Mouse (Mus musculus): ENCODE results near the gene Cgref1. TPM values are rescaled to one million over a fixed set of nuclear protein-coding genes. Genes with fewer than 3 reads are reported as not detected.

Cgref1 gene
- total RNA-seq, 1 experiment from 2014 or later: 0.47 TPM

DNA sequence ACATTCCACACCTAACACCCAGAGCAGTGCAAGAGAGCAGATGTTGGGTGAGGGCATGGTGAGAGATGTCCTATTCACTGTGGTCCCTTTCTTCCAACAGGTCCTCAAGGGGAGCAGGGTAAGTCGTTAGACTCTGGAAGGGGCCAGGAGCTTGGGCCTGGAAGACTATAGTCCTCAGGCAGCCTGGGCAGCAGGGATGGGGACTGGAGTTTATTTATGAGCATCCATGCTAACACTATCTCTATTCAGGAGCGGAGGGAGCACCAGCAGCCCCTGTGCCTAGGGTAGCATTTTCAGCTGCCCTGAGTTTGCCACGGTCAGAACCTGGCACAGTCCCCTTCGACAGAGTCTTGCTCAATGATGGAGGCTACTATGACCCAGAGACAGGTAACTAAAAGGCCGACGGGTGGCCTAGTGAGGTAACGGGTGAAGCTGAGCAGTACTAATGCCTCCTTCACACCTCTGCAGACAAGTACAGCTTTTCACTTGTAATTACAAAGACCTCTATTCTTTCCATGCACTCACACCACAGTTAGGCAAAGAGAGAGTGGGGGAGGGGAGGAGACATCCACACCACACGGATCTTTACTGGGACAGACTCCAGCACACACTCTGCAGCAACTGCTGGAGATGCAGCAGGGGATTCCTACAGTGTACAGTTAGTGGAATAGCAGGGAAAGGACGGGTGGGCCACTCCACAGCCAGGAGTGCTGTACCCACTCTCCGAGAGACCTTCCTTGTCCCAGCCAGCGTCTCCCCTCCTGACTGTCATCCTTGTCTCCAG lies 25.4 kb downstream of the Cgref1 start:
- no peak for ATAC-seq (ENCODE audit: extremely low read depth, insufficient number of reproducible peaks, low FRiP score, poor library complexity, severe bottlenecking)

DNA sequence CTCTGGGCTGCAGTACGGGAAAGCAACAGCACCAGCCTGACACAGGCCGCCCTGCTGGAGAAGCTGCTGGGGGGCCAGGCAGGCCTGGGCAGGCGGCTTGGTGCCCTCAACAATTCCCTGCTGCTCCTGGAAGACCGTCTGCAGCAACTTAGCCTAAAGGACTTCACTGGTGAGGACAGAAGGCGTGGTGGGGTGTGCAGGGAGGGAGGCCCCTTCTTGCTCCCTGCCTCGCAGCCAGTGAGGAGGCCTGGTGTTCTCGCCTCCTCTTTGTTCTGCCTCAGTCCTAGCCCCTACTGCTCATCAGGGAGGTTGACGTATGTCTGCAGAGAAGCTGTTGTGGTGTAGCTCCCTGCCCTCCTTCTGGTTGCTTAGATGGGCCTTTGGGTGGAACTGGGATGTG lies 26.7 kb downstream of the Cgref1 start:
- ATAC-seq (ENCODE audit: extremely low read depth, insufficient number of reproducible peaks, low FRiP score, poor library complexity, severe bottlenecking): no peak

DNA sequence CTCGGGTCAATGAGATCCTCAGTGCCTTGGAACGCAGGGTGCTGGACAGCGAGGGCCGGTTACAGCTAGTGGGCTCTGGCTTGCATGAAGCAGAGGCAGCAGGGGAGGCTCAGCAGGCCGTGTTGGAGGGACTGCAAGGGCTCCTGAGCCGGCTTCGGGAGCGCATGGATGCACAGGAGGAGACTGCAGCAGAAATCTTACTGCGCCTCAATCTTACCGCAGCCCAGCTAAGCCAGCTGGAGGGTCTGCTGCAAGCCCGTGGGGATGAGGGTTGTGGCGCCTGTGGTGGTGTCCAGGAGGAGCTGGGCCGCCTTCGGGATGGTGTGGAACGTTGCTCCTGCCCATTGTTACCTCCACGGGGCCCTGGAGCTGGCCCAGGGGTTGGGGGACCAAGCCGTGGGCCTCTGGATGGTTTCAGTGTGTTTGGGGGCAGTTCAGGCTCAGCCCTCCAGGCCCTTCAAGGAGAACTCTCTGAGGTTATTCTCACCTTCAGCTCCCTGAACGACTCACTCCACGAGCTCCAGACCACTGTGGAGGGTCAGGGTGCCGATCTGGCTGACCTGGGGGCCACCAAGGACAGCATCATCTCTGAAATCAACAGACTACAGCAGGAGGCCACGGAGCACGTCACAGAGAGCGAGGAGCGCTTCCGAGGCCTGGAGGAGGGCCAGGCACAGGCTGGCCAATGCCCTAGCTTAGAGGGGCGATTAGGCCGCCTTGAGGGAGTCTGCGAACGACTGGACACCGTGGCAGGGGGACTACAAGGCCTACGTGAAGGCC lies 27.3 kb downstream of the Cgref1 start:
- no peak for ATAC-seq (ENCODE audit: extremely low read depth, insufficient number of reproducible peaks, low FRiP score, poor library complexity, severe bottlenecking)

DNA sequence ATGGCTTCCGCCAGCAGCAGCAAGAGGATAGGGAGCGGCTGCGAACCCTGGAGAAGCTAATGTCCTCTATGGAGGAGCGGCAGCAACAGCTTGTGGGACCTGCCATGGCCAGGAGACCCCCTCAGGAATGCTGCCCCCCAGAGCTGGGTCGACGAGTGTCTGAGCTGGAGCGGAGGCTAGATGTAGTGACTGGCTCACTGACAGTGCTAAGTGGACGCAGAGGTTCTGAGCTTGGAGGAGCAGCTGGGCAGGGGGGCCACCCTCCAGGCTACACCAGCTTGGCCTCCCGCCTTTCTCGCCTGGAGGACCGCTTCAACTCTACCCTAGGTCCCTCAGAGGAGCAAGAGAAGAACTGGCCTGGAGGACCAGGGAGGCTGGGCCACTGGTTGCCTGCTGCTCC lies 28.0 kb downstream of the Cgref1 start:
- no peak for ATAC-seq (ENCODE audit: extremely low read depth, insufficient number of reproducible peaks, low FRiP score, poor library complexity, severe bottlenecking)

DNA sequence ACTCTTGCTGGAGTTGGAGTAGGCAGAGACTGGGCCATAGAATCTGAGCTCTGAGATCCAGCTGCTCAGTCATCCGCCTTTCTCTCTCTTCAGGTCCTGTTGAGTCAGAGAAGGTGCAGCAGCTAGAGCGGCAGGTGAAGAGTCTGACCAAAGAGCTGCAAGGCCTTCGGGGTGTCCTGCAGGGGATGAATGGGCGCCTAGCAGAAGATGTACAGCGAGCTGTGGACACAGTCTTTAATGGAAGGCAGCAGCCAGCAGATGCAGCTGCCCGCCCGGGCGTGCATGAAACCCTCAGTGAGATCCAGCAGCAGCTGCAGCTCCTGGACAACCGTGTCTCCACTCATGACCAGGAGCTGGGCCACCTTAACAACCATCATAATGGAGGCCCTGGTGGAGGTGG lies 28.6 kb downstream of the Cgref1 start:
- no peak for ATAC-seq (ENCODE audit: extremely low read depth, insufficient number of reproducible peaks, low FRiP score, poor library complexity, severe bottlenecking)

DNA sequence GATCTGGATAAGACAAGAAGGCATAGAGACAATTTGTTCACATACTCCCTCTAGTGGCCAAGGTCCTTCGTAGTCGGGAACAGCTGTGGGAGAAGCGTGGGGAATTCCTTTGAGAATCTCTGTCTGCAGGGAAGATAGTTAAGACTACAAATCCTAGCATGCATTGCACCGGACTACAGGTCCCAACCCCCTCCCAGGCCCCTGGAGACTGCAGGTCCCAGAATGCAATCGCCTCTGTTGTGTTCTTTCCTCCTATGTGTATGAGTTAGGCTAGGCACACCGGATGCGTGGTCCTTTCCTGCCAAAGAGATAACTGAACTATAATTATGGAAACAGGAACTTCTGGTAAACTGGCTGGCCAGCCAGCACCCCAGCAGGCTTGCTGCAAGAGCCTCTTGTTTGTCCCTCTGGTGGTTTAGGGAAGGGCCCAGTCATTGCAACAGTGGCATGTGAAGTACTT lies 29.4 kb downstream of the Cgref1 start:
- ATAC-seq (ENCODE audit: extremely low read depth, insufficient number of reproducible peaks, low FRiP score, poor library complexity, severe bottlenecking): peak; percentile 32; the same call in 1 of the 2 replicates

DNA sequence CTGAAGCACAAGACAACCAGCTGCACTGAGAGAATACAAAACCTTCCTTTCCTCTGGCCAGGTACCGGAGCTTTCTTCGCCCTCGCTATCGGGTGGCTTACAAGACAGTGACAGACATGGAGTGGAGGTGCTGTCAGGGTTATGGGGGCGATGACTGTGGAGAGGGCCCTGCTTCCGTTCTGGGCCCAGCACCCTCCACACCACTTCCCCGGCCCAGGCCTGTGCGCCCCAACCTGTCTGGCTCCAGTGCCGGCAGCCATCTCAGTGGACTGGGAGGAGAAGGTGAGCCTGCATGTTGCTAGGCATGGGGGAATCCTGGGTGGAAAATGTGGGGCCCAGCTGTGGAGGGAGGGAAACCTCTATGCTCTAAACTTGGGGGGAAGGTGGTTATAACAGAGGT lies 29.9 kb downstream of the Cgref1 start:
- no peak for ATAC-seq (ENCODE audit: extremely low read depth, insufficient number of reproducible peaks, low FRiP score, poor library complexity, severe bottlenecking)

DNA sequence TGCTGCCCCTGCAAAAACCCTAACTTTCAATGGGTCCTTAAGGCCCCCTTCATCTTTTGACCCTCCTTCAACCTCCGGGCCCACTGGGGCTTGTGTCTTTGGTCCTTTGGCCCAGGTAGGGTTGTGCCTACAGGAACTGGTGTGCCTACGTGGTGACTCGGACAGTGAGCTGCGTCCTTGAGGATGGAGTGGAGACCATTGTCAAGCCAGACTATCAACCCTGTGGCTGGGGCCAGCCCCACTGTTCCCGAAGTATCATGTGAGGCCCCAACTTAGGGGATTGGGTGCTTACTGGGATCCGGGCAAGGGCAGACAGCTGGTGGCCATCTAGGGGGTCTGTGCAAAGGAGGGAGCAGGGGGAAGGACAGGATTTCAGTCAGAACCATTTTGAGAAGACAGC lies 30.5 kb downstream of the Cgref1 start:
- no peak for ATAC-seq (ENCODE audit: extremely low read depth, insufficient number of reproducible peaks, low FRiP score, poor library complexity, severe bottlenecking)

DNA sequence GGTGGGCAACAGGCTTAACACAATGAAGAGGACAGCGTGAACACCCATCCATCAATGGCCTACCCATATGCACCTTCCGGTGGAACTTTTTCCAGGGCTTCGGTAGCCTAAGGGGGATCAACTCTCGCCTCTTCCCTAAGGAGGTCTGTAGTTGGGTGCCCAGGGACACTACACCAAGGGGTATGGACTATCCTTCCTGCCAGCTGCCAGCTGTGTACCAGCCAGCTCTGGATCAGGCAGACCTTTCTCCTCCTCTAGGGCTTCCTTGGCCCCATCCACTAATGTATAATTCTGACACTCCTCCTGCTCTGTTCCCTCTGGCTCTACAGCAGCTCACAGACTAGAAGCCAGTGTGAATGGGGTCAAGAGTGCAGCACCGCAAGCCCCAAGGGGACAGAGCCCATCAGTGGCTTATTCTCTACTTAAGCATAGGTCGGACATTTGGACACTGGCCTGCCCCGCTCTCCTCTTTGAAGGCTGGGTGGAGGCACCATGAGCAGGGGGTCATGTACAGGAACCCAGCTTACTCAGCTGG lies 31.2 kb downstream of the Cgref1 start:
- ATAC-seq (ENCODE audit: extremely low read depth, insufficient number of reproducible peaks, low FRiP score, poor library complexity, severe bottlenecking): no peak

DNA sequence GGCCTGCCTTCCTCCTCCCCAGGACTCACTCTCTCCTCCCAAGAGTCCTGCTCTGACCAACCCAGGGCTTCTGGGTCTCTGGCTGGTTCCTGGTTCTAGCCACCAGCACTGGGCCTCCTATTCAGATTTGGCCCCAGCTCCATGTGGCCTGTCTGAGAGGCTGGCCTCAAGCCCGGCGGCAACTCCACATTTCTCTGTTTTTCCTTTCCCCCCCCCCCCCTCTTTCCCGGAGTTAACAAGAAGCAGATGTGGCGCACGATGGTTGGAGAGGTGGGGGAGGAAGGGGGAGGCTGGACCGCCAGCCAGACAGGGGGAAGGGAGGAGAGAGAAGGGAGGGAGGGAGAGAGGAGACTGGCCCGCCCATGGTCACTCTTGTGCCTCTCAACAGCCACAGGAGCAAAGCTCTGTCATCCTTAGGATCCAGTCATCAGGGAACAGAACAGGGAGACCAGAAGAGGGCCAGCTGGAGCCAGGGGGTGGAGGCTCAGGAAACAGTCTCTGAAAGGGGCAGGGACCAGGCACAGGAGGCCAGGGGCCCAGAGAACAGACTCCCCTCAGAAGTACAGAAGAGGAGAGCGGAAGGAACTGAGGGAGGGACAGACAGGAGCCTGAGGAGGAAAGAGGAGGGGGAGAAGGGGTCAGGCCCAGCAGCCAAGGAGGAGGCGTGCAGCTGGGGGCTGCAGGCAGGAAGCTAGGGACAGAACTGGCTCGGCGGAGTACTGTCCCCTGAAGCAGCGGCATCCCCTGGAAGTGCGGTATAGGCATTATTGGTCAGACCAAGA lies 32.1 kb downstream of the Cgref1 start, which contains the start of gene Emilin1:
Gene Emilin1 (plus strand): TSS at position 343 of the 782 bp plus-strand sequence.
- no peak for ATAC-seq (ENCODE audit: extremely low read depth, insufficient number of reproducible peaks, low FRiP score, poor library complexity, severe bottlenecking)

DNA sequence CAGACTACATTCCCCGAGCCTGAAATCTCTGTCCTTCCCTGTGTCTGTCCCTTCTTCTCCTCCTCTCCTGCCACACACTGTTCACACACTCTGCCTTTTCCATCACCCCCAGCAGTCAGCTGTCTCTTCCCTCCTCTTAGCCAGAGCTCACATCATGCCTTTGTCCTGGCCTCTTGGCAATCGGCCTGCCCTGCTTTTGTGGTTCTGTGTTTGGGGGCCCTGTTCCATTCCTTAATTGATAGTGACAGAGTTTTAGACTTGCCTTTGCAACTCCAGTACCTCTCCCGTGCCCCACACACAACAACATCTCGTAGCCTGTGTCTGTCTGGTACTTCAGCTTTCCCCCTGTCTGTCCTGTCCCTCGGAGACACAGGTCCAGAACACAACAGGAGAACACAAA lies 33.2 kb downstream of the Cgref1 start:
- ATAC-seq (ENCODE audit: extremely low read depth, insufficient number of reproducible peaks, low FRiP score, poor library complexity, severe bottlenecking): no peak

DNA sequence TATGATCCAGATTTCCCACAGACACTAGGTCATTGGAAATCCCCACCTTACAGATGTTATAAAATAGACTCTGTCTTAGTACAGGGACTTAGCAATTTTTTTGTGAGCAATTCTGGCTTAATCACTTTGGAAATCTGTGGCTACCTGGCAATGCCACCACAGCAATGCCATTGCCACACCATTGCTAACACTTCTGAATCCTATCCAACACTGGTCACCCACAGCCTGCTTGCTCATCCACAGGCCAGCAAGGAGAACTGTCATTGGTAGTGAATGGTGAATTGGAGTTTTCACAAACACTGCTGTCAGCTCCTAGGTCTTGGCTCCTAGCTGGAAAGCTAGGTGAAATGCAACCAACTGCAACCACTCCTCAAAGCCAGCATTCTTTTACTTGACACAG lies 34.9 kb downstream of the Cgref1 start:
- ATAC-seq (ENCODE audit: extremely low read depth, insufficient number of reproducible peaks, low FRiP score, poor library complexity, severe bottlenecking): no peak

DNA sequence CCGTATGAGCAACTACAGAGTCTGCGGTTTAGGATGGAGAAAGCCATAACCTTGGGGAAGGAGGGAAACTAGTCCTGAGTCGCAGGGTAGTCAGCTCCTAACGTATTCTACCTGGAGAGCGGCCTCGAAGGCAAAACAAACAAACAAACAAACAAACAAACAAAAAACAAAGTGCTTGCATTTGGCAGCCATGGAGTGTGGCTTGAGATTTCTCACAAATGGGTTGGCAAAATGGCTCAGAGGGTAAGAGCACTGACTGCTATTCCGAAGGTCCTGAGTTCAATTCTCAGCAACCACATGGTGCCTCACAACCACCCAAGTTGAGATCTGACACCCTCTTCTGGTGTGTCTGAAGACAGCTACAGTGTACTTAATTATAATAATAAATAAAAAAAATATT lies 35.5 kb downstream of the Cgref1 start:
- no peak for ATAC-seq (ENCODE audit: extremely low read depth, insufficient number of reproducible peaks, low FRiP score, poor library complexity, severe bottlenecking)

DNA sequence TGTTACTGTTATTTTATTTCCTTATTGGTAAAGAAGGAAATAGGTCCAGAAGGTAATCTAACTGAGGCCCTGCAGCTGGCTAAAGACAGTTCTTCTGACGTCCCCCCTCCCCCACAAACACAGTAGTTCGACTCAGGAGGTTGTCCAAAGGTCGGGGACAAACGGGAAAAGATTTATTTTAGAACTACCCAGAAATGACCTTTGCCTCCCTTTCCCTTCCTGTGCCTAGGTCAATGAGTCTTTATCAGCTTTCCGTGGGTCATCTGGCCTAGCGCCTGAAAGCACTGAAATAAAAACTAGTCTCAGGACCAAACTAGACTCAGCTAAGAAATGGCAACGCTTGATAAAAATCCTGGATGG lies 36.1 kb downstream of the Cgref1 start:
- no peak for ATAC-seq (ENCODE audit: extremely low read depth, insufficient number of reproducible peaks, low FRiP score, poor library complexity, severe bottlenecking)

DNA sequence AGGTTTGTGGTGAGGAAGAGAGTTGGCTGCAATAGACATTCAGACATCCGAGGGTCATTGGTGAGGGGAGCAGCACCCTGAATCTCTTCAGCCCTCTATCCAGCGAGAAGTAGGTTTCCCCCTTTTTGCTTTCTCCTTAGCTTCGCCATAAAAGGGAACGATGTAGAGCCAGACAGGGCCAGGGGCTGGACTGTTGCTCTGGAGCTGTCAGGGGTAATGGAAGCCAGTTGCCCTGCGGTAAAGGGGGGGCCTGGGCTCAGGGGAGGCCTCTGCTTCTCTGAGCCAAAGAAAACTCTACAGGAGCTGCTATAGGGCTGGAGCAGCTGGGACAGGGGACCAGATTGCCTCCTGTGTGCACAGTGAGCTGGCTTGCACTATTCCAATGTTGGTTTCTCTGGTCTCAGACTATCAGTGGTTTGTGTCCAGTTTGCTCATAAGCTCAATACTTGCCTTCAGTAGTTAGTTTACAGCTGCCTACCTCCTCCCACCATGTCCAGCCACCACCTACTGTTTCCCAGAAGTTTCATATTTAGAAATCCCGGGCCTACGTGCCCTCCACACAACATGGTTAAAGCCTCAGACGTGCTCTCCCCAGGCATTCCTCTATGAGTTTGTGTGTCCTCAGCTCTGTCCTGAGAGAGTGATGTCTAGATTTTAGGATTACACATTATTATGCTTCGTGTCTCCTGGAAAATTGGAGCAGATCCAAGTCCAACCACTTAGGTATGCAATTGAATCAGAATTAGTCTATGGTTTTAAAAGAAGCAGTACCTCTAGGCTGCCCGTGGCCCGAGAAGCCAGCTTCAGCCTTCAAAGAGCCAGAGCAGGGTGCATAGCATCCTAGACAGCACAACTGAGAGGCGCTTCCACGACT lies 36.7 kb downstream of the Cgref1 start:
- no peak for ATAC-seq (ENCODE audit: extremely low read depth, insufficient number of reproducible peaks, low FRiP score, poor library complexity, severe bottlenecking)

DNA sequence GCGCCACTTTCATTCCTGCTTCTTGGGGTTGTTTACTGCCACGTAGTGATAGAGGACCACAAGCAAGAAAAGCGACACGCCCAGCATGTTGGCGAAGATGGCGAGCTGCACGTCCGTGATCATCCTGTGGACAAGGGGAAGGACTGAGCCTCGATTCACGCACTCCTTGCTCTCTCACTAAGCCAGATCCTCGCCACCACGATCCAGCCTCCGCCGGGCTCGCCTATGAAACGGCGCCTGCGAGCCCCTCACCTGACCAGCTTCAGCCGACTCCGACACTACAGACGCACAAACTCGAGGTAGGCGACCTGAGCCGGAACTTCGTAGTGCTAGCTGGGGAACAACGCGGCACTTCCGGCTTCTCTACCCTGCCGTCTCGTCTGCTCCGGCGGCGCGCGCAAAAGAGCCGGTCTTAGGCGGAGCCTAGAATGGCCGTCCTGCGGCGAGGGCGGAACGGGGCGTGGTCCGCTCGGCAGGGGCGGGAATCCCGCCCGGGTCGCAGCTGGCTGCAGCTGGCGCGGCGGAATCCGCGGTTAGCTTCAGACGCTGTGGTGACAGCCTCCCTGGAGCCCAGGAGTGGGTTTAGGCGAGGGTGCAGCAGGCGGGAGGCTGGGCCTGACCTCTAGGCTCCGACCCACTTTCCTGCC lies 37.9 kb downstream of the Cgref1 start, which contains the start of gene Ost4:
Gene Ost4 (minus strand): TSS at position 376 of the 647 bp plus-strand sequence.
- peak; percentile 95 for ATAC-seq (ENCODE audit: extremely low read depth, insufficient number of reproducible peaks, low FRiP score, poor library complexity, severe bottlenecking)

DNA sequence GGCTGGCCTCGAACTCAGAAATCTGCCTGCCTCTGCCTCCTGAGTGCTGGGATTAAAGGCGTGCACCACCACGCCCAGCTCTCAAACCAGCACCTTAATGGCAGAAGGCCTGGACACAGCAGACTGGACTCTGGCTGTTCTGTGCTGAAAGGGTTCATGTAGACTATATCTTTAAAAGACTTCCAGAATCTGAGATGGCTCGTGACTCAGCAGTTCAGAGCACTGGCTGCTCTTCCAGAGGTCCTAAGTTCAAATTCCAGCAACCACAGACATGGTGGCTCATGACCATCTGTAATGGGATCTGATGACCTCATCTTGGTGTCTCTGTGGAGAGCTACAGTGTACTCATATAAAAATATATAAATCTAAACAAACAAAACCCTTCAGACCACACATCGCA lies 43.5 kb downstream of the Cgref1 start:
- no peak for ATAC-seq (ENCODE audit: extremely low read depth, insufficient number of reproducible peaks, low FRiP score, poor library complexity, severe bottlenecking)

DNA sequence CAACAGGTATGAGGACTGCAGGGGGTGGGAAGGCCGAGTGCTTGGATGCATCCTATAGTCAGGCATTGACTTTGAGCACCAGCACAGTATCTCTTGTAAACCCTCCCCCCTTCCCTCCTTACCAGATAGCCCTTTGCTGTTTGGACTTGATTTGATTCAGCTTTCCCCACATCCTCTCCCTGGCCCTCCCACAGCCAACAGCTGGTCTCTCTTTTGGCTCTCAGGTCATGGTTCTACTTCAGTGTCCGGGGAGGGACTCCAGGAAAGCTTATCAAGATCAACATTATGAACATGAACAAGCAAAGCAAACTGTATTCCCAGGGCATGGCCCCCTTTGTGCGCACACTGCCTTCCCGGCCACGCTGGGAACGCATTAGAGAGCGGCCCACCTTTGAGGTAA lies 55.0 kb downstream of the Cgref1 start:
- ATAC-seq (ENCODE audit: extremely low read depth, insufficient number of reproducible peaks, low FRiP score, poor library complexity, severe bottlenecking): no peak

Data from neutrophil, adult 5-6 weeks (primary cell).